Mouse (Mus musculus) mammary gland, adult 2 months (tissue): ENCODE data around the gene Ern2. TPM values are rescaled to one million over a fixed set of nuclear protein-coding genes. Genes with fewer than 3 reads are reported as not detected.

Experiments used
- polyA plus RNA-seq: library from polyadenylated mRNA; depleted of rRNA; stranded (reverse); fragments of >200 nt; gene quantifications from 2 replicates; pipeline ENCODE4 v1.2.3, GENCODE M21; 2012; ENCODE audit warnings: low replicate concordance; rRNA removed

Gene Ern2
- 0.04 and 0.10 TPM in 2 replicates for polyA plus RNA-seq

DNA sequence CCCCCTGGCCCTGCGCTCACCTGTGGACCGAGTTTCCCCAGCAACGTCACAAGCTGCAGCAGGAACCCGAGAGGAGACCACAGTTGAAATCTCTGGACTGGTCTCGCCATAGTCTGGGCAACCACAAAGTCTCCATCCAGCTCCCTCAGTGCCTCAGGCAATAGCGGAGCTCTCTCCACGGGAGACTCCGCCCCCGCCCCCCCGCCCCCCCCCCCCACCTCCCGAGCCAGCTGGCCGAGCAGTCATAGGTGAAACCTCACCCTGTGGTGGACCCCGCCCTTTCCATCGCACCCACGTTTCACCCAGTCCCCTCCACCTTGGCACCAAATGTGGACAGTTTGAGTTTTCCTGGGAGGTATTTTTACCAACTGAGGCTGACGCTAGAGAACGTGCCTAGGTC, at the start of gene Ern2:
Gene Ern2, minus strand, starts transcription at position 165 of the 400 bp plus-strand sequence.

DNA sequence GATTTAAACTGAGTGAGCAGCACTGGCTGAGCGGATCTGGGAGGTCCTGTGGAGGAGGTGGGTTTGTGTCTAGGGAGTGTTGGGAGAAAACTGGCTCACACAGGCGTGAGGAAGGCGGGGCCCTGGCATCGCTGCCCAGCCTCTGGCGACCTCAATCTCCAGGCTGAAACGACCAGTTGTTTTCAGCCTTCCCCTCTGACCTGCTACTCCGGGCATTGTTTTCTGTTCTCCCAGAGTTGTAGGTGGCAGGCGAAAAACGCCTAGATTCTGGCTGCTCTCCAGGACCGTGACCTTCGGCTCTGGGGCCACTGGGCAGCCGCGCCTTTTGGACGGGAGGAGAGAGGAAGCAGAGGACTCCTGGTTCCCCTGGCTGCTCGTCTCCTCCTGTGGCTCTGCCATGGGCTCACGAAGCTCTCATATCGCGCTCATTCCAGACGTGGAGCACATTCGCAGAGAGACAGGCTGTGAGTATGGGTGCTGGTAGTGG, 33.4 kb upstream of the Ern2 start, which contains the start of gene Chp2:
Gene Chp2, plus strand, starts transcription at position 182 of the 487 bp plus-strand sequence.

DNA sequence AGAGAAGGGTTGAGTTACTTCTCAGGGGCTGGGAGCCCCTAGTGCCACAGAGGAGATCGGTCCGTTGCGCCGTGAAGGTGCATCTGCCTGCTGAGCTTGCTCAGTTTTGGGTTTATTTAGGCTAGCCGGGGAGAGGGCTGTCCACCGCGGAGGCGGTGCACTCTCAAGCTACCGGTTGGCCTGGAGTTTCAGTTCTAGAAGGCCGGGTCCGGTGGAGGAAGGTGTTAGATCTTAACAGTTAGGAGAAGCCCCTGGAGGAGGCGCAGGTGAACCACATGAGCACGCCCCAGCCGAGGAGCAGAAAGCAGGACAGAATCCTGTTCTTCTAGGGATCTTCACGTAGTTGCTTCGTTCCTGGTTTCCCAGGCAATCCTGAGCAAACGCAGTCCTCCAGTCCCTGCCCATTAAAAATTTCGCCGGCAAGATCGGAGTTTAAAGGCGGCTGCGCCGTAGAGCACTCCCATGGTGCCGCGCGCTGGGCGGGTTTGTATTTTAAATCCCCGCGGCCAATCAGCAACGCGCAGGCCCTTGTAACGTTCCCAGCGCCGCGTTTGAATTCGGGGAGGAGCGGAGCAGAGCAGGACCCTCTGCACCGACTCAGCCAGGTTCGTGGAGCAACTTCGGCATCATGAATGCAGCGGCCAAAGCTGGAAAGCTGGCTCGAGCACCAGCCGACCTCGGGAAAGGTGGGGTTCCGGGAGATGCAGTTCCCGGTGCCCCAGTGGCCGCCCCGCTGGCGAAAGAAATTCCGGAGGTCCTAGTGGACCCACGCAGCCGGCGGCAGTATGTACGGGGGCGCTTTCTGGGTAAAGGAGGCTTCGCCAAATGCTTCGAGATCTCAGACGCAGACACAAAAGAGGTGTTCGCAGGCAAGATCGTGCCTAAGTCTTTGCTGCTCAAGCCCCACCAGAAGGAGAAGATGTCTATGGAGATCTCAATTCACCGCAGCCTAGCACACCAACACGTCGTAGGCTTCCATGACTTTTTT, 26.8 kb downstream of the Ern2 start, which contains the start of gene Plk1:
Gene Plk1, plus strand, starts transcription at position 525 of the 988 bp plus-strand sequence.

GRCm38 (mm10) chr7:122132497-122133337, 53.3 kb downstream of the Ern2 start, which contains the start of the genes Palb2 and Dctn5:
Palb2 (minus strand) TSS chr7:122132985.
Dctn5 (plus strand) TSS chr7:122133041.

Other genes starting within 250 kb of the Ern2 start
- gene Cog7, start 204.5 kb downstream of the Ern2 start, polyA plus RNA-seq: 23.0 and 24.2 TPM in 2 replicates
- 48.7 and 97.6 TPM in 2 replicates for gene Gga2, start 165.0 kb downstream of the Ern2 start, polyA plus RNA-seq
- 20.5 and 27.9 TPM in 2 replicates for gene Ubfd1, start 119.0 kb downstream of the Ern2 start, polyA plus RNA-seq
- 11.2 and 15.3 TPM in 2 replicates for gene Ears2, start 118.9 kb downstream of the Ern2 start, polyA plus RNA-seq
- gene Ndufab1, start 84.3 kb downstream of the Ern2 start, polyA plus RNA-seq: 484 and 1,266 TPM in 2 replicates
- 1.1 and 1.6 TPM in 2 replicates for gene Palb2, start 53.2 kb downstream of the Ern2 start, polyA plus RNA-seq
- gene Dctn5, start 53.2 kb downstream of the Ern2 start, polyA plus RNA-seq: 56.3 and 116 TPM in 2 replicates
- 2.5 and 5.9 TPM in 2 replicates for gene Plk1, start 26.8 kb downstream of the Ern2 start, polyA plus RNA-seq
- 19.0 and 21.9 TPM in 2 replicates for gene Chp2, start 33.3 kb upstream of the Ern2 start, polyA plus RNA-seq
- 39.4 and 46.7 TPM in 2 replicates for gene Prkcb, start 102.5 kb upstream of the Ern2 start, polyA plus RNA-seq